Mouse (Mus musculus) left cerebral cortex, adult 2 months (tissue): ENCODE measurements at regions not wholly inside any gene's neighbourhood (a gene's known extent, or its start where the extent isn't known, plus 50 kb on each side); places are given as distances from the start of the nearest gene placed in this dataset.
A peak's percentile ranks its signal among the peaks of the same experiment; 100 is the strongest.

Experiments
- DNase-seq, 2 experiments: peaks; one replicate each; pipeline ENCODE4 v3.0.0; 2021 to 2022; ENCODE audit warnings: low spot score in 2 of 2, mixed read lengths in 1 of 2; ENCODE audit errors: extremely low spot score in 1 of 2
- H3K27ac ChIP-seq: fragments of 200-600 bp; 2 replicates; pipeline ENCODE4 v1.8.1; 2022
- H3K4me3 ChIP-seq: fragments of 200-600 bp; 2 replicates; pipeline ENCODE4 v1.8.1; 2022
- CTCF ChIP-seq: fragments of 200-600 bp; IDR thresholded peaks from 2 replicates; pipeline ENCODE4 v1.8.1; 2022; ENCODE audit warnings: antibody characterized with exemption, mild to moderate bottlenecking, moderate library complexity
- intact Hi-C: fragments of 180-260 bp; cut with DNase I; formaldehyde crosslinking; loops from one replicate; pipeline ENCODE4 v1.15.1; 2025

DNA sequence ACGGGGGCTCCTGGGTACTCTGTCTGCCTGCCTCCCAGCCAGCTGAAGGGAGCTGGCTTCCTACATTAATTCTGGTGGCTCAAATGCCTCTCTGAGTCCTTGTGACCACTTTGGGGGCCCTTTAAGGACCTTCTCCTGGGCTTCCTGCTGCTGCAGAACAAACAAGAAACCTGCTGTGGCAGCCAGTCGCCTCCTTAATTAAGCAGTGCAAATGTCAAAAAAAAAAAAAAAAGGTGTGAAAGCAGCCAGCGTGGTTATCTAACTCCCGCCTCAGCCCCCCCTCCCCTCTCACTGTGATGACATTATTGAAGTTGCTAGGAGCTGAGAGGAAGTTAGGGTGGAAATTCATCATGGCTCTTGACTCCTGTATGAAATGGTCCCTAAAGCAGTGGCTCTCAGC, 189.3 kb downstream of the Vrk1 start:
- intact Hi-C loops: no loop called here
- H3K4me3 ChIP-seq: no peak overlapping the region
- TF ChIP-seq CTCF: no peak

DNA sequence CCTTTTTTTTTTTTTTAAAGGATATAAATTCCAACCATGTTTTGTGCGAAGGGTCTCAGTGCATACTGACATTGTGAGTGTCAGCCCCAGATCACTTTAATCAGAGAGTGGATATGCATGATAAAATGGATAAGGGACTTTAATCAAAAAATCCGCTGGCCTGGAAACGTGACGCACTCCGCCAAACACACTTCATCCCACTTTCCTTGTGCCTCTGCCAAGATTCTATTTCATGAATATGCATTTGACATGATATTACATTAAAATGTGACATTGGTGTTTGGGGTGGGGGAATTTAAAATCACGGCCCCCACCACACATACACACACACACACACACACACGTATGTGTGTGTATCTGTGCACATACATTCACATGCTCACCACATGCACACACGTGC, 193.5 kb downstream of the Vrk1 start:
- no peak overlapping the region for H3K27ac ChIP-seq
- intact Hi-C loops: no loop called here
- DNase-seq: no peak
- no peak overlapping the region for H3K4me3 ChIP-seq
- no peak for TF ChIP-seq CTCF

More for the DNA sequence above, 189.3 kb downstream of the Vrk1 start:
- no peak for DNase-seq
- H3K27ac ChIP-seq: no peak overlapping the region

DNA sequence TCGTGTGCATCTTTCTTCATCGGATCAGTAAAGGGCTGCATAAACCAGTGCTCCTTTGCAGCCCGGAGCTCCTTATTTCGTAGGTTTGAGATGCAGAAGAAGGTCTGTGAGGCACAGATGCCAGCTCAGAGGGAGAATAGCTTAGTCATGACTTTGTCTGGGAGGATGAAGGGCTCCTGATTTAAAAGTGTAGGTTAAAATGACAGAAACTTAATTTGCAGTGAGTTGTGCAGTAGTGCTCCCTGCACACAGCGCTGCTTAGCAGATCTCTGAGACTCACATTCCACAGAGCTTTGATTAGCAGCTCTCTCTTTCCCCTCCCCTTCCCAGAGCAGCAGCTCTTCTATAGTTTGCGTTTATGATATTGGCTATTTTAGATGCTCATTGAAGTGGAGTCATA, 200.9 kb downstream of the Vrk1 start:
- H3K27ac ChIP-seq: no peak overlapping the region
- no peak for DNase-seq
- no peak for TF ChIP-seq CTCF
- no peak overlapping the region for H3K4me3 ChIP-seq
- intact Hi-C loops: no loop called here

DNA sequence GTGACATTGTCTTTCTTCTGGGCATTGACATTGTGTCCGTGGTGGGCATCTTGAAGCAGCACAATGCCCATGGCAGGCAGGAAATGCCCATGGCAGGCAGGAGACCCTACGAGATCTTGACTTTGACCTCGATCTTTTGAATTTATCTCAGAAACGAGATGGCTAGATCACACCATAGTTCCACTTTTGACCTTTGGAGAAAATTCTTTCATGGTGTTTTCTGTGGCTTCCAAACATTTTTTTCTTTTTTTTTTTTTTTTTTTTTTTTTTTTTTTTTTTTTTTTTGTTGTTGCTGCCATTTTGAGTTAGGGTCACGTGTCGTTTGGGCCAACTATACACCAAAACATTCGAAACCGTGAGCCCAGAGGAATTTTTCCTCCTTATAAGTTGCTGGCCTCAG, 201.5 kb downstream of the Vrk1 start:
- intact Hi-C loops: no loop called here
- DNase-seq: no peak
- Histone ChIP-seq H3K27ac (no peak overlapping the region), H3K4me3 (no peak overlapping the region)
- TF ChIP-seq CTCF: no peak

DNA sequence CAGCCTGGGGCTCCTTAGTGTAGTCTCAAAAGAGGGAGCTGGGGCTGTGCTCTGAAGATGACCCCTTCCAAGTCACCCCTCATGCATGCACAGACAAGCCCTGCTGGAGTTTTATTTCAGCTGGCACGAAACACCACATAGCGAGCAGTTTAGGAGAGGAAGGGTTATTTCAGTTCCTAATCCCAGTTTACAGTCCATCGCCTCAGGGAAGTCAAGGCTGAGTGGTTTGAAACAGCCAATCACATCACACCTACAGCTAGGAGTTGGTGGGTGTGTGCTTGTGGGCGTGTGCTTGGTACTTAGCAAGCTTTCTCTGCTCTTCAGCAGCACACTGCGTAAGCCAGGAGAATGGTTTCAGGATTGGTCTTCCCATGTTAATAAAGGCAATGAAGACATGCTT, 202.4 kb downstream of the Vrk1 start:
- DNase-seq: no peak
- no peak overlapping the region for H3K27ac ChIP-seq
- H3K4me3 ChIP-seq: no peak overlapping the region
- no peak for TF ChIP-seq CTCF
- intact Hi-C loops: no loop called here

DNA sequence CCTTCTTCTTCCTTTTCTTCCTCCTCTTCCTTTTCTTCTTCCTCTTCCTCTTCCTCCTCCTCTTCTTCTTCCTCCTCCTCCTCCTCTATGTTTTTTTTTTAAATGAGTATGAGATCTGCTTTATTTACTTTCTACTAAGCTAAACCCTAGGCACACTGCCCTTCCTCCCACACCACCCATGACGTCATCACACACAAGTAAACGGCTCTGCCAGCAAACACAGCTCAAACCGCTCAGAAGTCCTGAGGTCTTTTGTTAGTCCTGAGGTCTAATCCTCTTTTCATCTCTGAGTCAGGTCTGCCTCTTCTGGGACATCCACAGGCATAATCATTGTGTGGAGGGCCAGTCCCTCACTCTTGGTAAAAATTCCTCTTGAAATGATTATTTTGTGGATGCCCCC, 210.0 kb downstream of the Vrk1 start:
- no peak for DNase-seq
- intact Hi-C loops: no loop called here
- Histone ChIP-seq H3K27ac (no peak overlapping the region), H3K4me3 (no peak overlapping the region)
- TF ChIP-seq CTCF: no peak

DNA sequence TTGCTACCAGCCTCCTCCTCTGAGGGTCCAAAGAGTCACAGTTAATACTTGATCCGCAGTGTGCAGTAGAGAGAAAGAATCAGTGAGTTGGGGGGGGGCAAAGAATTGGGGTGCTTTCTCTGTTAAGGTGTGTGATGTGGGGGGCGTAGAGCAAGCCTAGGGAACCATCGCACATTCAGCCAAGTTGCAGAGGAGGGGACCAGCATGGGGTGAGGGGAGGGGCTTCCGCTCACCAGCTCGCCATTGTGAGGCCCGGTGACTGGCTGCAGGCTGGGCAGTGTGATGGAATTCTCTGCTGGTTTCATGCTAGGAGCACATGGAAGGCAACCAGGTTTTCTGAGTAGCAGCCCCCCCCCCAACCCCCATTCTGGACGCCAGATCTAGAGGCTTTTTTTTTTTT, 216.2 kb downstream of the Vrk1 start:
- Histone ChIP-seq H3K4me3 (no peak overlapping the region), H3K27ac (no peak overlapping the region)
- intact Hi-C loops: no loop called here
- no peak for TF ChIP-seq CTCF
- DNase-seq: no peak

DNA sequence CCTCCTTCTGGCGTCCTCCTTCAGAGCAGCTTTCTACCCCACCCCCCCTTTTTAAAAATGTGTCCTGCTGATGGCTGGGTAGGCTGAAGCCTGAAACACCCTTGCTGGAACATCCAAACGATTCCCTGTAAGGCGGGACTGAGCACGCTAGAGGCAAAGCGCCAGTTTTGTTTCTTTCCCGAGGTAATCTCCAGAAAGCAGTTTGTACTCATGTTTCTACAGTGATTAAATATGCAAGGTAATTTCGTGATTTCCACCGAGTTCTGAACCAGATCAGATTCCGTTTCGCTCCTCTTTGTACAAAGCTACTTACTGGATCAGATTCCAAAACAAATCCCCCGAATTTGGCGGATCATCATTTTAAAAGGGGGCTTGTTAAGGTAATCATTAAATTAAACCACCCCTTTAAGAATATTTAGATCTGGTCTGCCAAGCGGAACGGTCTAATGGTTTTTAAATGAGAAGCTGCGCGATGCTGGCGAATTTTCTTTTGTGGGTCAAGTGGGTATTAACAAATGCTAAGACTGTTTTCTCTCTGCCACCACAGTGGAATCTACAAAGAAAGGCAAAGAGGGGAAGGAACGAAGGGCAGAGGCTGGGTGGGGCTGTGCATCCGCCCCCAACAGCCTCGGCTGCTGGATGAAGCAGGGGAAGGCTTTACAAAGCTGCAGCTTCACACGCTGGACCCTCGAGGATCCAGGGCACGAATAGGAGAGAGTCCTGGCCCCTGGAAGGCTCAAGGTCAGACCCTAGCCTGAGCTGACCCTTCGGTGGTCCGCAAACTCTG, 216.9 kb downstream of the Vrk1 start:
- TF ChIP-seq CTCF: no peak

DNA sequence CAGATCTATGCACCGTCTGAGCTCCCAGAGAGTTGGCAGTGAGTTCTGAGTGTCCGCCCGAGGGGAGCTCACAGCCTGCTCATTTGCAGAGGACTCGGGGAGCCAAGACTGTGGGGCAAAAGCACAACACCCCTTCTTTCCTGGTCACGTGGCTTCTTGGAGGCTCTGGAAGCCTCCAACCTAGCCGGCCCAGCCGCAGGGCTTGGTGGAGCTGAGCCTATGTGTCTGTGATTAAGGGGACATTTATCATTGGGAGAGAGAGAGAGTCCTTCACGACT, 217.5 kb downstream of the Vrk1 start:
- no peak for TF ChIP-seq CTCF
- Histone ChIP-seq H3K27ac (no peak overlapping the region), H3K4me3 (peak overlapping the region; percentile 26)
- intact Hi-C loops: no loop called here
- no peak for DNase-seq

More for the DNA sequence above, 216.9 kb downstream of the Vrk1 start:
- no peak for DNase-seq
- Histone ChIP-seq H3K4me3 (peak overlapping the region; percentile 26), H3K27ac (no peak overlapping the region)
- intact Hi-C loops: no loop called here

DNA sequence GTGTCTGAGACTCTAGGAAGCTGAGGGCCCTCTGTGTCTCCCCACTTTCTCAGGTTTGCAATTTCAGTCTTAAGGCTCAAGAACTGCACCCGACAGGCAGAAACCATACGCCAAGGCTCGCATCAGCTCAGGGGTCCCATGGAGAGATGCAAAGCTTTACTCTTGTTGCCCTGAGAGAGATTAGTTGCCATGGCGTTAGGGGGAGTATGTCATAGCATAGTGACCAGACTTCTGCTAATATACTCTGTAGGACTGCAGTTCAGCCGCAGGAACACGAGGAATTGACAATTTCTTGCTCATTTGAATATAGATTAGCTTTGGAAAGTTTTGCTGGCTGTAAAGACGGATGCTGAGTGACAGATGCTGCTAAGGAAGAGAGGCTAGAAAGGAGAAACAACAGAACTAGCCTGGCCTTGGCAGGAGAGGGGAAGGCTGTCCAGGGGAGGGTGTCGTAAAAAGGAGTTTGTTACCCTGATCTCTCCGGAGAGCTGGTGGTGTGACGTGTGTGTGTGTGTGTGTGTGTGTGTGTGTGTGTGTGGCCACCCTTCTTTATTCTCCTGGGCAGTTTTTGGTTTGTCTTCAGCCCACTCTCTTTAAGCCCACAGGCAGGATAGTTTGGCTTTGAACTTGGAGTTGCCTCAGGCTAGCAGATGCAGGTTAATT, 235.3 kb downstream of the Vrk1 start:
- intact Hi-C loops: no loop called here
- no peak for DNase-seq
- no peak for TF ChIP-seq CTCF
- no peak overlapping the region for H3K4me3 ChIP-seq
- no peak overlapping the region for H3K27ac ChIP-seq

DNA sequence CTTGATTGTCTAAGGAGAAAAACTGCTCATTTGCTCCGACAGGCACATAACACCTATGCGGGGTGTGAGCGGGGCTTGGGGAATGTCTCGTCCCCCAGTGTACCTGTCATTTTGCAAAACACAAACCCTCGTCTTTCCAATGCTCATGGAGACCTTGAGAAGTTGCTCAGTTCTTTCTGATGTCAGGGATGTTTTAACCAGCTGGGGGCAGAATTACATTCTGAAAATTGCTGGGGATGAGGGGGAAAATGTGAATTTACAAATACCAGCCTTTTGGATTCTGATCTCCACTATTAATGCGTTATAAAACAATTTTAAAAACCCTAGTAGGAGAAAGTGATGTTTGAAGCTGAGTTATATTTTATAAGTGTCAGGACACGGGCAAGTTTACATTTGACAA, 263.6 kb downstream of the Vrk1 start:
- no peak for DNase-seq
- intact Hi-C loops: no loop called here
- TF ChIP-seq CTCF: peak; percentile 38
- H3K4me3 ChIP-seq: no peak overlapping the region
- no peak overlapping the region for H3K27ac ChIP-seq

DNA sequence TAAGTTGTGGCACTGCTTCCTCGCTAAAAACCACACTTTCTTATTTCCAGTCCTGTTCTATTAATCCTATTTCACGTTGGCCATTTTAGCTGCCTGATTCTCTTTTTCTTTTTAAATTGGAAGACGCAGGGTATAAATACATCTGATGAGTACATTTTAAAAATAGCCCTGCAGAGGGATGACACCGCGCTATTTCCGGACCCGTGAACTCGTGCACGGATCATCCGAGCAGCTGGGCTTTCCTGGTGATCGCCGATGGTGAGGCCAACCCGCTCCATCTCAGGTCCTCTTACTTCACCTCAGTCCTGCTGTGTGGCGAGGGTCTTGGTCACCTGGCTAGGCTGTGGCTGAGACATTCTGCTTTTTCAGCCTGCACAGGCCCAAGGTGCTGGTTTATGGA, 267.9 kb downstream of the Vrk1 start:
- Histone ChIP-seq H3K4me3 (no peak overlapping the region), H3K27ac (no peak overlapping the region)
- DNase-seq: no peak
- TF ChIP-seq CTCF: no peak
- intact Hi-C loops: no loop called here

DNA sequence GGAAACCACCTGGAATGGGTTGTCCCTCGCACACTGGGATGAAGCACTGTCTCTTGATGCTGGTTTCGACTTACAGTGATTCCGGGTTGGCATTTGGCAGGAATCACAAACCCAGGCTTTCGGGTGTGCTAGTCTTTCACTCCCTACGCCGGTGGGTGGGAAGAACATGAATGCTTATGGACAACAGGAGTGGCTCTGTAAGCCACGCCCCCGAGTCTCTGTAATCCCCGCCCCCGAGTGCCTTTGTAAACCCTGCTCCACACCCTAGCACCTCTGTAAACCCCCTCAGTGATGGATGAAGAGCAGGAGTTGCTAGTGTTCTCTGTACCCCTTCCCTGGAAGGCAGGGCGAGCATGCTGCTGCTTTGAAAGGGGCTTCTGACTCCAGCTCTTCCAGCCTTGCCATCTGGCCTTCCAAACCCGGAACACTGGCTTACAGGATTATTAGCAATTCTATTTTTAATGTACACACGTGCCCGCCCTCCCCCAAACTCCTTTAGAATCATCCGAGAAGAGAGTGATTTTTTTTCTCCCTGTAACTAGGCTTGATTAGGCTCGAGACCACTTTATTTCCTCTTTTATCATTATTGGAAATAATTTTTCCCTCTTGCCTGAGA, 272.6 kb downstream of the Vrk1 start:
- TF ChIP-seq CTCF: no peak
- H3K4me3 ChIP-seq: no peak overlapping the region
- DNase-seq: no peak
- H3K27ac ChIP-seq: no peak overlapping the region
- intact Hi-C loops: loop anchor here (5.0 kb wide), 1 partner anchor 1715 kb away; no protein-coding TSS in a partner anchor
